Mouse (Mus musculus) midbrain, postnatal 0 days (tissue): ENCODE measurements at regions not wholly inside any gene's neighbourhood (a gene's known extent, or its start where the extent isn't known, plus 50 kb on each side); places are given as distances from the start of the nearest gene placed in this dataset.

Source experiments
- ATAC-seq: fragments of 200-750 bp; cut with Nextera tagmentation; 2 replicates; pipeline ENCODE4 v1.8.0; 2017; ENCODE audit warnings: moderate number of reproducible peaks, mild to moderate bottlenecking, moderate TSS enrichment, moderate library complexity; ENCODE audit not compliant: low FRiP score
- DNase-seq: peaks from one replicate; pipeline ENCODE4 v3.0.0-alpha.2; 2015; ENCODE audit warnings: low spot score
- H3K27ac ChIP-seq: fragments of 300-500 bp; sonication (generic); 2 replicates; pipeline ENCODE4 v1.5.1; 2014; ENCODE audit warnings: low read depth, mild to moderate bottlenecking, low read length, mixed read lengths
- H3K27me3 ChIP-seq: fragments of 300-500 bp; sonication (generic); 2 replicates; pipeline ENCODE4 v1.6.1; 2014; ENCODE audit warnings: low read length, control low read depth, mixed read lengths; ENCODE audit not compliant: insufficient read depth
- H3K36me3 ChIP-seq: fragments of 300-500 bp; sonication (generic); 2 replicates; pipeline ENCODE4 v1.6.1; 2014; ENCODE audit warnings: low read length, control low read depth, mixed read lengths; ENCODE audit not compliant: insufficient read depth
- H3K4me1 ChIP-seq: fragments of 300-500 bp; sonication (generic); 2 replicates; pipeline ENCODE4 v1.6.1; 2014; ENCODE audit warnings: mild to moderate bottlenecking, control low read depth, antibody characterized with exemption, low read length, mixed read lengths; ENCODE audit not compliant: insufficient read depth
- H3K4me2 ChIP-seq: fragments of 300-500 bp; sonication (generic); 2 replicates; pipeline ENCODE4 v1.6.1; 2014; ENCODE audit warnings: low read depth, mild to moderate bottlenecking, low read length, mixed read lengths; ENCODE audit not compliant: poor library complexity, severe bottlenecking
- H3K4me3 ChIP-seq: fragments of 300-500 bp; sonication (generic); 2 replicates; pipeline ENCODE4 v1.5.1; 2014; ENCODE audit warnings: low read depth, mild to moderate bottlenecking, low read length, moderate library complexity
- H3K9ac ChIP-seq: fragments of 300-500 bp; sonication (generic); replicated peaks from 2 replicates; pipeline ENCODE4 v1.6.1; 2014; ENCODE audit warnings: mild to moderate bottlenecking, low read length, moderate library complexity, mixed read lengths; ENCODE audit not compliant: poor library complexity, severe bottlenecking
- H3K9me3 ChIP-seq: fragments of 300-500 bp; sonication (generic); 2 replicates; pipeline ENCODE4 v1.6.1; 2016; ENCODE audit warnings: low read length, control low read depth
- CTCF ChIP-seq: IDR thresholded peaks from 2 replicates; pipeline ENCODE4 v1.5.1; 2016; ENCODE audit warnings: antibody characterized with exemption, mild to moderate bottlenecking
- WGBS: fragments of 180-500 bp; shearing (Covaris S2); extraction: QIAGEN DNeasy Blood & Tissue Kit; methylation state at CpG from one replicate; pipeline ENCODE4 v1.1.7; 2014; 5-methylcytosine and 5-hydroxymethylcytosine counted together

DNA sequence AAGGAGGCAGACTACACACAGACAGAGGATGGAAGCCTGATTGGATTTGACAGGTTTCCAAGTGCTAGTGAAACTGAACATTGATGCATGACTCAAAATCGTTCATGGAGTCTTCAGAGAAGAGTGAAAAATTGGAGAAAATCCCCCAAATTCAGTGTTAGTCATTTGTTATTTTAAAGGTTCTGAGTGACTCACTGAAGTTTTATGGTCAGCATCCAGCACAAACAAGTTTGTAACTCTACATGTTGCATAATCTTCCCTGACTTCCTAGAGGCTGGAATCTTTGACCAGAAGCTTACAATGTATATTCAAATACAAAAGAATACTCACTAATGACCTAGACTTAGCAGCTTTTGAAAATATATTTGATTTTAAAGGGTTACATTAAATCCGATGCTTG, 224.3 kb upstream of the Pot1a start:
- Histone ChIP-seq H3K4me1 (no peaks in the 10 kb centered on the region), H3K36me3 (no peaks in the 10 kb centered on the region), H3K27me3 (no peaks in the 10 kb centered on the region), H3K27ac (no peak overlapping the region), H3K4me2 (no peak overlapping the region), H3K9me3 (no peaks in the 10 kb centered on the region), H3K9ac (no peak overlapping the region), H3K4me3 (no peak overlapping the region)
- 70% methylated on average over 2 of the region's 2 CpGs for WGBS
- TF ChIP-seq CTCF, result no peak
- DNase-seq, result no peak
- no peak for ATAC-seq

DNA sequence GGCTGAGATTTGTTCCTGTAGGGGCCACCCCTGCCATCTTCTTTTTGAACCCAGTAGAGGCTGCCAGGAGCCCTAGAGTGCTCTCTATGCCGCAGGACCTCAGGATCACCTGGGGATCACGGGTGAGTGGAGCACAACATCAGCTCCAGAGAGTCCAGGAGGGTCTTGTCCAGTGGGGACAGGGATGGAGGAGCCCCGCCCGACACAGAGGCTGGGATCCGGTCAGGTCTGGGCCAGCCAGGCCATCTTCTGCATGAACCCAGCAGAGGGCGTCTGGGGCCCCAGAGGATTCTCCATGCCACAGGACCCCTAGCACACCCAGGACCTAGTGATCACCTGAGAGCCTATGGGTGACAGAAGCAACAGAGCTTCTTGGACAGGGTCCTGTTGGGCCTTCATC, 206.3 kb upstream of the Pot1a start:
- Histone ChIP-seq H3K4me1 (no peaks in the 10 kb centered on the region), H3K4me3 (no peak overlapping the region), H3K9me3 (no peaks in the 10 kb centered on the region), H3K9ac (no peak overlapping the region), H3K27ac (no peak overlapping the region), H3K27me3 (no peaks in the 10 kb centered on the region), H3K36me3 (no peaks in the 10 kb centered on the region), H3K4me2 (no peak overlapping the region)
- 97% methylated on average over 6 of the region's 6 CpGs for WGBS
- TF ChIP-seq CTCF, result no peak
- DNase-seq (no peak), ATAC-seq (no peak)

DNA sequence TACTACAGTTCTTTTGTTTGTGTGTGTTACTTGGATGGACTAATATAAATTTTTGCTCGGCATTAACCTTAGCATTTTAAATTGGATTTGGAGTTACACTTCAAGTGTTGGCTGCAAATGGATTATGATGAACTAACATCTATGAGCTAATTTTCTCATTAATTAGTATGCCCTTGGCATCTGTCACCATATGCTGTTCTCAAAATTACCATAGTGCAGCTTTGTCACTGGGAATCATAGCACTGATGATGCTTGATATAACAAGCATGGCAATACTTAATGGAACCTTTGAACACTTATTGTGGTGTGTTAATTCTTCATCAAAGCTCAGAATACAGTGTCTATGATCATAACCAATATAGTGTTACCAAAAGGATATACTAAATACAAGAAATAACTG, 185.0 kb upstream of the Pot1a start:
- H3K4me2 ChIP-seq, result no peak overlapping the region
- no peak overlapping the region for H3K27ac ChIP-seq
- H3K9me3 ChIP-seq, result no peaks in the 10 kb centered on the region
- H3K36me3 ChIP-seq, result no peaks in the 10 kb centered on the region
- no peaks in the 10 kb centered on the region for H3K4me1 ChIP-seq
- H3K4me3 ChIP-seq, result no peak overlapping the region
- 58% methylated on average over 1 of the region's 1 CpGs for WGBS
- ATAC-seq, result no peak
- peak; percentile 18 for DNase-seq
- H3K27me3 ChIP-seq, result no peaks in the 10 kb centered on the region
- no peak for TF ChIP-seq CTCF
- no peak overlapping the region for H3K9ac ChIP-seq

DNA sequence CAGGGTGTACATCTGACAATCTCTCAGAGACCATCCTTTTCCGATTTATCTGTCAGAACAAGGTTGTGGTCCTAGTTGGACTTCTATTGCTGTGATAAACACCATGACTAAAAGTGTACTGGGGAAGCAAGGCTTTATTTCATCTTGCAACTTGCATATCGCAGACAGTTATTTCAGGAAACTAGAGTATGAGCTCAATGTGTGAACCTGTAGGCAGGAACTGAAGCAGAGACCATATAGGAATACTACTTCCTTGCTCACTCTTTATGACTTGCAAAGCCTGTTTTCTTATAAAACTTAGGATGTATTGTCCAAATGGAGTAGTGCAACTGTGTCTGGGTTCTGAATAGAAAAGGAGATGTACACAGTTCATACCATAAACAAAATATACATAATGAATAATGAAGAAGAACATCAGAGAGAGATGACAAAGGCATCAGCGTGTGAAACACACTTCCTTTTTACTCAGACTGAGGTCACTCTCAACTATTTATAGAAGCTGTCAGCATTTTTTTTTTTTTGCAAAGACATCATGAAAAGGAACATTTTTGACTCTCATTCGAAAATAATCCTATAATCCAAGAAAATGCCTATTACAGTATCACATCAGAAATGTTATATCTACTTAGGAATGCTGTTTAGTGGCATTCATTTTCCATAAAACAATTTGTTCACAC, 169.3 kb upstream of the Pot1a start:
- no peaks in the 10 kb centered on the region for H3K4me1 ChIP-seq
- no peak overlapping the region for H3K27ac ChIP-seq
- H3K4me2 ChIP-seq, result no peak overlapping the region
- H3K27me3 ChIP-seq, result no peaks in the 10 kb centered on the region
- DNase-seq (no peak), ATAC-seq (no peak)
- H3K36me3 ChIP-seq, result no peaks in the 10 kb centered on the region
- WGBS, result 68% methylated on average over 4 of the region's 4 CpGs
- no peaks in the 10 kb centered on the region for H3K9me3 ChIP-seq
- no peak for TF ChIP-seq CTCF
- H3K9ac ChIP-seq, result no peak overlapping the region
- H3K4me3 ChIP-seq, result no peak overlapping the region

DNA sequence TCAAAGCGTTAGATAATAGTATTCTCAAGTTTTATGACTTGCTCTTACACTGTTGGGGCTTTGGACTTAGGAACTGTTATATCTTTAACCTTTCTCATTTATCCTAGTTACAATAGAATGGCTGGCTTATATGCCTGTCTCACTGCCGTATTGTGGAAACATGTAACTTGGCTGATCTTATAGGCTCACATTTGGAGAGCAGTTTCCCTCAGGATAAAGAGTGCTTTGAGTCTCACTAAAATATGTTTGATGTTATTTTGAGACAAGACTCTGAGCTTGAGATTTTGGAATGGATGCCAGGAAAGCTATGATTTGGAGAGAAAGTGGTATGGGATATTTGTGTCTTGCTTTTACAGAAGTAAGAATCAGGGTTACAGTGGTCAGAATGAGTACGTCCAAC, 156.4 kb upstream of the Pot1a start:
- Histone ChIP-seq H3K9ac (no peak overlapping the region), H3K9me3 (no peaks in the 10 kb centered on the region), H3K27me3 (no peaks in the 10 kb centered on the region), H3K36me3 (no peaks in the 10 kb centered on the region), H3K27ac (no peak overlapping the region), H3K4me1 (no peaks in the 10 kb centered on the region), H3K4me2 (no peak overlapping the region), H3K4me3 (no peak overlapping the region)
- WGBS, result 85% methylated on average over 3 of the region's 3 CpGs
- TF ChIP-seq CTCF, result no peak
- no peak for ATAC-seq
- DNase-seq, result no peak

DNA sequence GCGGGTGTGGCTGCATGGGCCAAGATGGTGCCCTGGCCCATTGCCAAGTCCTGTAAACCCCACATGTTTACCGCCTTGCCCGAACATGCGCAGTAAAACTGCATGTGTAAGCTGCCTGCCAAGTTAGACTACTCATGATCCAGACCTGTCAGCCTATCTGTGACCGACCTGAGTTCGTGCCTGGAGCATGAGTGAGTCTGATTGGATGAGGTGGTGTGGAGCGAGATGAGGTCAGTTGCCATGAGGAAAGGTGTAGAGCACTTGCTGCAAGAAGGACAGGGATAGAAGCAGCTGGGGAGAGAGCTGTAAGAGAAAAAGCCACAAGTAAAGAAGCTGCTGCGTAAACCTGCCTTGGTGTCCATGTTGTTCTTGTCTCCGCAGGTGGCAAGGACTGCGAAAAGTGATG, 122.1 kb upstream of the Pot1a start:
- Histone ChIP-seq H3K9me3 (no peaks in the 10 kb centered on the region), H3K9ac (no peak overlapping the region), H3K27me3 (no peaks in the 10 kb centered on the region), H3K36me3 (no peaks in the 10 kb centered on the region), H3K4me3 (no peak overlapping the region), H3K27ac (no peak overlapping the region), H3K4me2 (no peak overlapping the region), H3K4me1 (no peaks in the 10 kb centered on the region)
- no peak for ATAC-seq
- no peak for DNase-seq
- TF ChIP-seq CTCF, result no peak
- 93% methylated on average over 10 of the region's 10 CpGs for WGBS
